Mouse (Mus musculus) cerebellum, adult 2 months (tissue): ENCODE measurements around the gene Ddx58.

Source experiments
- CTCF ChIP-seq: fragments of 200-500 bp; IDR thresholded peaks from 2 replicates; pipeline ENCODE4 v1.5.1; 2011; ENCODE audit warnings: low read depth, mild to moderate bottlenecking, control low read depth, low read length, moderate library complexity, borderline replicate concordance; ENCODE audit not compliant: insufficient read depth
- POLR2A ChIP-seq: fragments of 200-500 bp; IDR thresholded peaks from 2 replicates; pipeline ENCODE4 v1.6.1; 2011; ENCODE audit warnings: low read length, control low read depth, borderline replicate concordance; ENCODE audit not compliant: insufficient read depth

DNA sequence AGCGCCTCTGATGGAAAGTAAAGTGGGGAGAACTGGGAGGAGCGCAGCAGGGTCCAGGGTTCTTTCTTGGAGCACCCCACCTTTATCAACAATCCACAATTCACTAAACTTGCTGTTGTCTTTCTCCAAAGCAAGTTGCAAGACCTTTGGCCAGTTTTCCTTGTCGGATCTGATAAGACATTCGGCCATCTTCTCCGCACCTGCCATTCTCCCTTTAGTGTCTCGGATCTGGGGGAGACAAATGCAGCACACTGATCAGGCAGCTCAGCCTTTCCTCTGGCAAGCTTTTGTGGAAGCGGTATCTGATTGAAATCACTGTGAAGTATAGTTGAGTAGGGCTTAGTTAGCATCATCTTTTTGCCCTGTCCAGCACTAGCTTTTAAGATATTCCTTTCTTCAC lies 11.7 kb downstream of the Ddx58 start:
- TF ChIP-seq POLR2A, result no peak
- no peak for TF ChIP-seq CTCF
